Mouse (Mus musculus) cerebellum, adult 11 months (tissue): ENCODE data around the gene Zp3.

Experiments used
- DNase-seq: peaks from one replicate; pipeline ENCODE4 v3.0.0; 2022

The Zp3 gene

DNA sequence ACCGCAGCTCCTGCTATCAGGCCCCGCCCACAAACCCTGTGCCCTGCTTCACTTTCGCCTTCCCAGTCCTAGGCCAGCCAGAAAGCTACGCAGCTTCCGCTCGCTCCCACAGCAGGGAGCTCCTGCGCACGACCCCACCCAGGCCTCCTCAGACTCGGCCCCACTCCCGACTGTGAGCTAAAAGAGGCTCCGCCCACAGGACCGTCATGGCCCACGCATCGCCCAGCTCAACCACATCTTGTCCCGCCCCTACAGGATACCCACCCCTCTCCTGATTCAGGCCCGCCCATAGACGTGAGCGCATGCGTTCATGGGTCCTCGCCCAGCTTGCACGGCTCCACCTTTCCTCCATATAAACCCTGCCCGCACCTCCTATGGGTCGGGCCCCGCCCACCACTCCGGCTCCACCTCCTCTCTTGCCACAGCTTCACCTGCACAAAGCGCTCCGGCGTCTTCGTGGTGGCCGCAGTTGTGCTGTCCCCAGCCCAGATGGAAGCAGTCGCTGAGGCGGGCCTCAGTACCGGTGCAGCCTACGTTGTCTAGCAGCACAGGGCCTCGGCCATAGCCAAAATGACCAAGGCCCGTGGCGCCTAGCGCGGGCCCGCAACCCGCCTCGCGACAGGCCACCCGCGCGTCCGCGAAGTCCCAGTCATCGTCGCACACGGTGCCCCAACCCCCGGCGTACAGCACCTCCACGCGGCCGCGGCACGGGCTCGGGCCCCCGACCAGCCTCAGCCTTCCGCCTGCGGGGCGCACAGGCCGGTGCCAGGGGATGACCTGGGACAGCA lies 17.2 kb upstream of the Zp3 start:
- peak; percentile 97 for DNase-seq

DNA sequence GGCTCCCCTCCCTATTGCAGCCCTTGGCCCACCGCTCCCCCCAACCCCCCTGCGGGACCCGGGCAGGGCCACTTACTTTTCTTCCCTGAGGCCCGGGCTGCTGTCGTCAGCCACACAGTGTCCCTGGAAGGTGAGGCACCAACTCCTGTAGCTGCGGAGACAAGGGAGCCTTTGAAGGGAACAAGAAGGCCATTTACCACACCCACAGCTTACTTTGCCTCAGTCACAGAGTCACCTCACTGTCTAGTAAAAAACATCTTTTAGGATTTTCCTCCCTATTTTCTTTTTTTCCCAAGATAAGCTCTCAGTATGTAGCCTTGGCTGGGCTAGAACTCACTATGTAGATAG lies 16.6 kb upstream of the Zp3 start:
- no peak for DNase-seq

DNA sequence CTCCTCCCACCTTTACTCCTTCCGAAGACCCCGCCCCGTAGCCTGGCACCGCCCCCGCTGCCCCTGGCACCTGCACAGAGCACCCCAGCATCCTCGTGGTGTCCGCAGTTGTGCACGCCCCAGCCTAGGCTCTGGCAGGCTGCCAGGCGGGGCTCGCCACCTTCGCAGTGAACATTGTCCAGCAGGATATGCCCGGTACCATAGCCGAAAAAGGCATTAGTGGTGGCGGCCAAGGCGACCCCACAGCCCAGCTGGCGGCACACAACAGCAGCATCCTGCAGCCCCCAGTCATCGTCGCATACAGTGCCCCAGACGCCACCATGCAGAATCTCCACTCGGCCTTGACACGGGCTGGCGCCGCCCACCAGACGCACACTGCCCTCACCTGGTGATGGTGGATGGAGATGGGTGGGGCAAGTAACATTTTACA lies 14.4 kb upstream of the Zp3 start:
- DNase-seq = peak; percentile 57

DNA sequence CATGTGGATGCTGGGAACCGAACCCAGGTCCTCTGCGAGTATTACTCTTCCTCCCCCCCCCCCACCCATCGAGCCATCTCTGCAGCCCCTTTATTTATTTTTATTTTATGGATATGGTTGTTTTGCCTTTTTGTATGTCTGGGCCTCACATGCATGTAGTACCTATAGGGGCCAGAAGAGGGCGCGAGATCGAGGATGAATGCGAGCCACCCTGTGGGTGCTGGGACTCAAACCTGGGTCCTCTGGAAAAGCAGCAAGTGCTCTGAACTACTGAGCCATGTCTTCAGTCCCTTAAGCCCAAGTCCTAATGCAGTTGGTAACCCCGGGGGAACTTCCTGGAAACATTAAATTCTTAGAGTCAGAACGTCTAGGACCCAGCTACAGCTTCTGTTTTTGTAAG lies 13.0 kb upstream of the Zp3 start:
- no peak for DNase-seq

DNA sequence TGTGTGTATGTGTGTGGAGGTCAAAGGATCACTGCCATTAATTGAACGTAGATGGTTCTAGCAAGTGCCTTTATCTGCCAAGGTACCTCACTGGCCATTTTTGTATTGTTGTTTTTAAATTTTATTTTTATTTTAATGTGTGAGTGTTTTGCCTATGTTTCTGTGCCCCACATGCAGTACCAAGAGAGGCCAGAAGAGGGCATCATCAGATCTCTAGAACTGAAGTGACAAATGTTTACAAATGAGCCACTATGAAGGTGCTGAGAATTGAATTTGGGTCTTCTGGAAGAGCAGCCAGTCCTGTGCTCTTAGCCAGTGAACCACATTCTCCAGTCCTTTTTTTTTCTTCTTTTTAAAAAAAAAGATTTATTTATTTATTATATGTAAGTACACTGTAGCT lies 11.1 kb upstream of the Zp3 start:
- DNase-seq = no peak

DNA sequence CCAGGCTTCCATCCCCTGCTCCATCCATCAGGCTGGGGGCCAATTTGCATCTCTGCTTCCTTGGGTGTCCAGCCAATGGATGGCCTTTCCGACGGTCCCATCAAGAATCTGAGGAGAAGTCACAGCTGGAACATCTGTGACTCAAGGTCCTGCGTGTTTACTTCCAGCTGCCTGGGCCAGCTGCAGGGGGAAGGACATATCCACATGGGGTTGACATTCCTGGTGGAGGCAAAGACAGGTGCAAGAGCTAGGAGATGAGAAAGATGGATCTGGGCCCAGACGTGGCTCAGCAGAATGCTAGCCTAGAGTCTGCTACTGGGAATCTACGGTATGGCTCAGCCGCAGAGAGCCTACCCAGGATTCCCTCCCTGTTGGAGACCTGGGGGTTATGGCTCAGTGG lies 9.7 kb upstream of the Zp3 start:
- DNase-seq = no peak

DNA sequence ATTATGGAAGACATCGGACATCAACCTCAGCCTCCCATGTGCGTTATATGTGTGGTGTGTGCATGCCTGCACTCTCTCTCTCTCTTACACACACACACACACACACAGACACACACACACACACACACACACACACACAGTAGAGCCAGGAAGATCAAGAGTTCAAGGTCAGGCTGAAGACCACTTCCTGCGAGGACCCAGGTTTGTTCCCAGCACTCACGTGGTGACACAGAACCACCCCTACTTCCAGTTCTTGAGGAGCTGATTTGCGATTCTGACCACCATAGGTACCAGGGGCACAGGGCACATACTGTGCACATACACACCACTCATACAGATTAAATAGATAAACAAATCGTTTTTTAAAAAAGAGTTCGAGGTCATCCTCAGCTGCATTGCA lies 8.0 kb upstream of the Zp3 start:
- DNase-seq = no peak

DNA sequence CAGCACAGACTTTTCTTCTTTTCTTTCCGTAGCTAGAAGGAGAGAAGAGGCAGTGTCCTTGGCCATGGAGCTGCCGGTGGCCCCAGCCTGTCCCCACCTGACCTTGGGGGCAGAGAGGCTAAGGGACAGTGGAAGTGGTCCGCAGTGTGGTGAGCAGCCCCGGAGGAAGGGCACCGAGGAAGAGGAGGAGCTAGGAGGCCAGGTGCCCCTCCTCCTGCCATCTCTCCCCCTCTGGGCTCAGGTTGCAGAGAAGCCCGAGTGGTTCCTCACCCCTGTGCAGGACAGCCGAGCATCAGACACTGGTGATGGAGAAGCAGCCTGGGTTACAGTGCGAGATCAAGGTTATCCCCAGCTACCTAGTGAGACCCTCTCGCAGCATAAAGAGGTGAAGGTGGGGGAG lies 5.5 kb upstream of the Zp3 start, which contains the start of gene Ssc4d:
TSS of gene Ssc4d (minus strand) at position 167 of the 400 bp plus-strand sequence.
- DNase-seq = no peak

DNA sequence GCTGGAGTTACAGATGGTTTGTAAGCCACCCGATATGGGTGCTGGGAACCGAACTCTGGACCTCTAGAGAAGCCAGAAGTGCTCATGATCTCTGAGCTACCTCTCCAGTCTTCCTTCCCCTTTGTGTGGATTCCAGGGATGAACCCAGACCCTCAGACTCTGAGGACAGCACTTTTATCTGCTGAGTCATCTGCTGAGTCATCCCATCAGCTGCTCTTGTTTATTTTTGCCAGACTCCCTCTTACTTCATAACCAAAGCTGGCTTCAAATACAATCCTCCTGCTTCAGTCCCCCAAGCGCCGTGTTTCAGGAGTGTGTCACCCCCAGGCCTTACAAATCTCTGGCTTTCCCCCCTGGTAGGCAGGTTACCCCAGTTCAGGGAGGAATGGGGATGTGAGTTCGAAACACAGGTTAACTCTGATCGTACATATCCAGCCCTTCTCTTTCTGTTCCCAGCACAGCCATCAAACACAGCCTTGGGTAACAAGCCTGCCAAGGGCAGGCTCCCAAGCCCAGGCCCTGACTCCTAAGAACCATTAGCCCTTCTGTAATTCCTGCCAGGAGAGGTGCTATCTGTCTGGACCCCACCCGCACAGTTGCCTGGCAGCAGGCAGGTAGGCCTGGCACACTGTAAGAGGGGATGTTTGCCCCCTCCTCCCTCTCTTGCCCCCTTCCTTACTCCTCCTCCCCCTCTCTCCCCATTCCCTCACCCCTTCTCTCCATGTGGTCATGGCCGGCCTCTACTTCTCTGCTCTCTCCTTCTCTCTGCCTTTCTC lies 3.8 kb upstream of the Zp3 start:
- DNase-seq = no peak

DNA sequence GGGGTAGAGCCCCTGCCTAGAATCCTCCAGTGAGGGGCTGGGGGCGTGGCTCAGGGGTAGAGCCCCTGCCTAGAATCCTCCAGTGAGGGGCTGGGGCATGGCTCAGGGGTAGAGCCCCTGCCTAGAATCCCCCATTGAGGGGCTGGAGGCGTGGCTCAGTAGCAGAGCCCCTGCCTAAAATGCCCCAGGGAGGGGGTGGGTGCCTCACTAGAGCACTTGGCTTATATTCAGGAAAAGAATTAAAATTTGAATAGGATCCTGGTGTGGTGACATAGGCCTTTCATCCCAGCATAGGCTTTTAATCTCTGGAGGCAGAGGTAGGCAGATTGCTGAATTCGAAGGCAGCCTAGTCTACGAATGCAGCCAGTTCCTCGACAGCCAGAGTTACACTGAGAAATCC lies 518 bp upstream of the Zp3 start:
- no peak for DNase-seq

DNA sequence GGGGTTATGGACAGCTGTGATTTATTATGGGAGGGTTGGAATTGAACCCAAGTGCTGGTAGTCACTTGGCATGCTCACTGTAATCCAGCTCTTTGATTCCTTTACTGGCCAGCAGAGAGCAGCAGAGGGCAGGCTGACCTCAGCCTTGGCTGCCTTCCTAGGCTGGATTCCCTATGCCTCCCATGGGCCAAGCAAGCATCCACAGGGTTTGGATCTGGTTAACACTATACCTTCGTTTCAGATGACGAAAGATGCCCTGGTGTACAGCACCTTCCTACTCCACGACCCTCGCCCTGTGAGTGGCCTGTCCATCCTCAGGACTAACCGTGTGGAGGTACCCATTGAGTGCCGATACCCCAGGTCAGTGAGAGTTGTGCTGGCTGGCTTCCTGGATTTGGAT lies 2.5 kb downstream of the Zp3 start:
- peak; percentile 65 for DNase-seq

DNA sequence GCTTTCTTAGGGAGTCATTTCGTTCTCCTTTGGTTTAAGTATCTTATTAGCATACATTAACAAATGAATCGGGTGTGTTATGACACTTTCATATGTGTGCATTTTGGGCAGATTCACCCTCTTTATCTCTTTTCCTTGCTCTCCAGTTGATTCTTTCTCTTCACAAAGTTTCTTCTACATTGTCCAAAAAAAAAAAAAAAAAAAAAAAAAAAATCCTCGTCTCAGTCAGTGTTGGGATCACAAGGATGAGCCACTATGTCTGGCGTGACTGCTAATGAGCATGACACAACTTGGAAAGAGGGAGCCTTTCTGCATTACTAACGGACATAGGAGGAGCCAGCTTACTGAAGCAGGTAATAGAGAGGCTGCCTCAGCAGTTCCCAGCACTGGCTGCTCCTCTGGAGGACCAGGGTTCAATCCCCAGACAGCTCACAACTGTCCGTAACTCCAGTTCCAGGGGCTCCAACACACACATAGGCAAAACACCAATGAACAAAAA lies 4.7 kb downstream of the Zp3 start:
- no peak for DNase-seq

DNA sequence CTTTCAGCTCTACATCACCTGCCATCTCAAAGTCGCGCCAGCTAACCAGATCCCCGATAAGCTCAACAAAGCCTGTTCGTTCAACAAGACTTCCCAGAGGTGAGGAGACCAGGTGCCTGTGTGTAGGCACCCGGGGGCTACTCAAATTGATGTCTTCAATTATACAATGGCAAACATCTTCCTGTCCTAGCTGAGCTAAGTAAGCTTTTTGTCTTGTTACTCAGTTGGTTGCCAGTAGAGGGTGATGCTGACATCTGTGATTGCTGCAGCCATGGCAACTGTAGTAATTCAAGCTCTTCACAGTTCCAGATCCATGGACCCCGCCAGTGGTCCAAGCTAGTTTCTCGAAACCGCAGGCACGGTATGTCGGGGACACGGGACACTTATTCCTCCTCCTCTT lies 7.3 kb downstream of the Zp3 start:
- no peak for DNase-seq

DNA sequence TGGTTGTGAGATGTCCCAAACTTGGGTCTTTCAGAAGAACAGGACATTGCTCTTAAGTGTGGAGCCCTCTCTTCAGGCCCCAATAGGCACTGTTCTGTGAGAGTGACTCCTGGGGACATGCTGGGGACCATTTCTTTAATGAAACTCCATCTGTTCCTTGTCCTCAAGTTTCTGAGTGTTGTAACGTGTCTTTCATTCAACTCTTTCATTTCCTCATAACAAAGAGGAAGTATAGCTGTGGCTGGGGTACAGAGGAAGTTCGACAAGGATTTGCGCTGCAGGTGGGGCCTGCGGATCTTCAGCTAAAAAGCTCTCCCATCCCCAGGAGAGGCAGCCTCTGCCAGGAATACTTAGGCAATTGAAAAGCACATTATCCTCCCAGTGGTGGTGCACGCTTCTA lies 10.7 kb downstream of the Zp3 start:
- no peak for DNase-seq

DNA sequence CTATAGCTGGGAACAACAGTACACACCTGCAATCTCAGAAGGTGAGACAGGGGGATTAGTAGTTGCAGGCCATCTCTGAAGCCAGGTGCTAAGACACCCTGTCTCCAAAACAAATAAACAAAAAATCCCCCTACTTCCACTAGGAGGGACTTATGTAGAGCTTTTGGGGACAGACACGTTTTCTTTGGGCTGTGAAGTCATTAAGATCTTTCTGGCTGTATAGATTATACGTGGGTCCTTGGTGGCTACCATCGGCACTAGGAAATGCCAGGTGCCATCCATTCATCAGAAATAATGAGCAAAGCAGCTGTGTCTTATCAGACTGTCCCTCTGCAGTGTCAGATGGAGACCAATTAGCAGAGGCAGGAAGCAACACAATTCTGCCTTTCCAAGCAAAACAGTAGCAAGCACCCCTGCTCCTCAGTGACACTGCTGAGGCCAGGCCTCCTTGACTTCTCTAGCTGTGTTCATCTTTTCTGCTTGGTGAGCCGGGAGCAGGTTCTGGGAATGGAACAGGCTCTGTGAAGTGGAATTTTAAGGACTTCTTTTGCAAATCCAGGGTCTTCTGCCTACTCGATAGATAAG lies 13.6 kb downstream of the Zp3 start:
- DNase-seq = no peak

DNA sequence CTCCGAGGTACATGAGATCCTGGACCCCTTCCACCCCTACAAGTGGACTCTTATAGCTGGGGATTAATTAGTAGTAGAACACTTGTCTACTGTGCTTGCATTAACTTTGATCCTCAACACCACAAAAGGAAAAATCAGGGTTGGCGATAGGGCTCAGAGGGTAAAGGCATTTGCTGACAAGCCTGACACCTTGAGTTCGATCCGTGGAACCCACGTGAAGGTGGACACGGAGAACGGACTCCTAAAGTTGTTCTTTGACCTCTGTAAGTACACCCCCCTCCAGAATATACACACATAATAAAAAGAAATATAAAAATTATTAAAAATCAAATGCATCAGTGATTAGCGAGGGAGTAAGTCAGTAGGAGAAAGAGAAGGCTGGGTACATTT lies 14.4 kb downstream of the Zp3 start:
- peak; percentile 11 for DNase-seq

DNA sequence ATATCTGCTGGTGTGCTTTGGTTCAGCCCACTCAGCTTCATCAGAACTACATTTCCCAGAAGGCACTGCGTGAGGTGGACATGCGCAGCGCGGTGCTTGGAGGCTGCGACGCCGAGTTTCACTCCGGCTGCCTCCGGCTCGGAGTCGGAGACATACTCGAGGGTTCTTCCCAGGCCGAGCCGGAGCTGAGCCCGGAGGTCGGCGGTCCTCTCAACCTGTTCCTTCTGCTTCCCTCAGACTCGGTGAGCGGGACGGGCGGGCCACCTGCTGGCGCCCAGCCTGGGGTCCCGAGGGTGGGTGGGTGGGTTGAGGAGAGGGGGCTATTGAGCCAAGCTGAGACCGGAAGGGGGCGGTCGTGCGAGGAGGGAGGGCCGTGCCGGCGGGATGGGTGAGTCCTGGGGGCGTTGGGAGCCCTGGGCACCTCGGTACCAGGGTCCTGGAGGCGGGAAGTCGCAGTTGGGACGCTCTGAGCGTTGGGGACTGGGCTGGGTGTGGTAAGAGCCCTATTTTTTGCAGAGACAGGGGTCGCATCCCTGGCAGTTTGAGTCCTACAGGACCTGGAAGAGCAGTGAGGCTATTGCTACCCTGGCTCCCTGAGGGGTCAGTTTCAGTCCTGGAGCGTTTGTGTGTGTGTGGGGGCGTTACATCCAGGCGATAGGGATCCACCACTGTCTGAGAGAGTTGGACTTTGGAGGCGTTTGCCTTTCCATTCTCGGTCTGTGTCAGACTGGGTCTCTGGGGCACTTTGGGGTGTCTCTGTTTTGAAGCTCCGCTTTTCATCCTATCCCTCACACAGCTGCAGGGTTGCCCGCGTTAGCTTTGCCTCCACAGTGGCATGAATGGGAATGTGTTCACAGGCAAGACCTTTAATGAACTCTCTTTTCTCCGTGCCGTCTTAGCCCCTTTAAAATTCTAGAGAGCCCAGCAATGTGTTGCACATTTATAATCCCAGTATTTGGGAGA lies 15.1 kb downstream of the Zp3 start, which contains the start of gene Dtx2:
TSS of gene Dtx2 (plus strand) at position 76 of the 963 bp plus-strand sequence.
- DNase-seq = peak; percentile 81

DNA sequence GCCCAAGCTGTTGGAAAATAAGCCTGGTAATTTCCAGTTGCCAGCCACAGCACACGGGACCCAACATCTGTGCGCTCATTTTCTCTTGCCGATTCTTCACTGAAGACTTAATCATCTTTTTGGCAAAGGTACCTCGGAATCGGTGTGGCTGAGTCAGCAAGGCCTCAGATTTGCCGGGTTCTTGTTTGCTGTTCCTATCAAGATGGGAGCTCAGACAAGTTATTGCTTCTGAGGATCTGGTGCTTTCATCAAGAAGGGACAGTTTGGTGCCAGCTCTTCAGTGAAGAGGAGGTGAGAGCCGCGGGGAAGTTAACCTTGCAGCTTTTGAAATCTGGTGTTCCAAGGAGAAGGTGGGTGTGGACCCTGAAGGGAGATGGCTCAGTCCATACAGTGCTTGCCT lies 16.3 kb downstream of the Zp3 start:
- no peak for DNase-seq

DNA sequence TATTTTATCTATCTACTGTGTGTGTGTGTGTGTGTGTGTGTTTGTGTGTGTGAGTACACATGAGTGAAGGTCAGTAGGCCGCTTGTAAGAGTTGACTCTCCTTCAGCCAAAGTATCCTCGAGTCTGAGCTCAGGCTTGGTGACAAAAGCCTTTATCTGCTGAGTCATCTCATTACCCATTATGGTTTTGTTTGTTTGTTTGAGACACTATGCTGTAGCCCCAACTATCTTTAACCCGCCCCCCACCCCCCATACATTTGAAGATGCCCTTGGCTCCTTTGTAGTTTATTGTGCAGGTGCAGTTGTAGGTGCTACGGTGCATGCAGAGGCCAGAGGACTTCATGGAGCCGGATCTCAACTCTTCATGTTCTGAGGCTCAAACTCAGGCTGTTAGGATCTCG lies 21.3 kb downstream of the Zp3 start:
- DNase-seq = no peak

DNA sequence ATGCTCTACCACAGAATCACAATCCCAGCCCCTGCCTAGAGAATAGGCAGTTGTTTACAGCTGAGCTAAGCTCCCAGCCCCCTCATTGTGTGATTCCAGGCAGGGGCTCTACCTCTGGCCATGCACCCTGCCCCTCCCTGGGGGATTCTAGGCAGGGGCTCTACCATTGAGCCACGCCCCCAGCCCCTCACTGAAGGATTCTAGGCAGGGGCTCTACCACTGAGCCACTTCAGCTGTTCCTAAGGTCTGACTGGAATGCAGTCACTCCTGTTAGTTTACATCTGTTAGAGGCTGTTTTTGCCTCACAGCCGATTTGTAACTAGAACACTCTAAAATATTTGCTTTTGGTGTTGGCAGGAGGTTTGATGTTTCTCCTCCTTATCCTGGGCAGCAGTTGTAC lies 22.4 kb downstream of the Zp3 start:
- DNase-seq = no peak

DNA sequence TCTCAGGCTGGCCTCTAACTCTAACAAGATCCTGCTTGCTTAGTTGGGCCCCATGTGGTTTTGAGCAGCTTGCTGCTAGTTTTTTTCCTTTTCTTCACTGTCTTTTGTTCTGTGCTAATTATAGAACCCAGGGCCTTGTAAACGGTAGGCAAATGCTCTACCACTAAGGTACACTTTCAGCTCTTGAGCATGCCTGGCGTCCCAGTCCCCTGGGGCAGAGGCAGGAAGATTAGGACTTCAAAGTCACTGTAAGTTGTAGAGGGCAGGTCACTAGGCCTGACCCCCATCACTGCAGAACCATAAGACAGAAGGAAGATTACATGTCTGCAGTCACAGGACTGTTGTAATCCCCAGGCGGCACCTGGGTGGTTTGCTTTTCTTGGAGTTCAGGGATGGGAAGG lies 22.9 kb downstream of the Zp3 start:
- no peak for DNase-seq

DNA sequence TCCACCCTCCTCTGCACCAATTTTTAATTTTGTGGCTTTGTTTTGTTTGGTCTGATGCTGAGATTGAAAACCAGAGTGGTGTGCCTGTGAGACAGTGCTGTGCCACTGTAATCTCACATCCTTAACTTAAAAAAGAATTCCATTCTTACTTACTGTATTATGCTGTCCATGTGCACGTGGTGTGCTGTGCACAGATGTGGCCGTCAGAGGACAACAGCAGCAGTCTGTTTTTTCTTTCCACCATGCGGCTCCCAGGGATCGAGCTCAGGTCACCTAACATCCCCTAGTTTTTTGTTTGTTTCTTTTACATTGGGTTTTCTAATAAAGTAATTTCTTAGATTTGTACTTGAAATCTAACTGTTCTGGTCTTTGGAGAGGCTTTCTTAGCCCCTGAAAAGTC lies 24.6 kb downstream of the Zp3 start:
- no peak for DNase-seq

DNA sequence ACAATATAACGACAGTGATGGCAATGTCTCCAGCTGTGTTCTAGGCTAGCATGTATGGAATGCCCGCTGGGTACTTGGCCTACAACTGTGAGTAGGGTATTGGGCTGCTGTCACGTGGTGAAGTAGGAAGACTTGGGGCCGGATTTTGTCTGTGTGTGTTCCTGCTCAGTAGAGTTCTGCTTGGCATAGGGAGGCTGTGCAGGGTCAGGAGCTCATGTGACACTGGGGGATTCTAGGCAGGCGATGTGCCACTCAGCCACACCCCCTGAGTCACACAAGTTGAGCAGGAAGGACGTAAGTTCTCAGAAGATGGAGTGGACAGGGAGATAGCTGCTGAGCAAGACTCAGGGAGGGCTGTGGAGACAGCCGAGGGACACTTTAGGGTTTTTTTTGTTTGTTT lies 27.8 kb downstream of the Zp3 start:
- no peak for DNase-seq
